Mouse (Mus musculus) embryonic fibroblast, embryonic 13.5 days (primary cell): ENCODE measurements around the gene Sirt7. TPM values are rescaled to one million over a fixed set of nuclear protein-coding genes. Genes with fewer than 3 reads are reported as not detected.

Source experiments
- H3K27ac ChIP-seq: 2 replicates; pipeline ENCODE4 v1.5.1; 2012; ENCODE audit warnings: low read length, control low read depth, inconsistent platforms; ENCODE audit not compliant: insufficient read depth
- H3K4me1 ChIP-seq: 2 replicates; pipeline ENCODE4 v1.6.1; 2011; ENCODE audit warnings: low read length; ENCODE audit not compliant: control insufficient read depth, insufficient read depth
- H3K4me3 ChIP-seq: 2 replicates; pipeline ENCODE4 v1.5.1; 2011; ENCODE audit warnings: mild to moderate bottlenecking, control low read depth, low read length; ENCODE audit not compliant: insufficient read depth
- CTCF ChIP-seq: IDR thresholded peaks from 2 replicates; pipeline ENCODE4 v1.5.1; 2011; ENCODE audit warnings: mild to moderate bottlenecking, control low read depth, low read length, moderate library complexity, borderline replicate concordance; ENCODE audit not compliant: insufficient read depth
- POLR2A ChIP-seq: IDR thresholded peaks from 2 replicates; pipeline ENCODE4 v1.6.1; 2011; ENCODE audit warnings: low read depth, mild to moderate bottlenecking, control low read depth, low read length, moderate library complexity
- polyA plus RNA-seq: library from polyadenylated mRNA; stranded (reverse); fragments of >200 nt; gene quantifications from 2 replicates; pipeline ENCODE4 v1.2.4, GENCODE M21; 2011; ENCODE audit warnings: low read depth; ENCODE audit not compliant: missing spikeins, insufficient read length

Sirt7 gene
- polyA plus RNA-seq, result 15.9 and 19.2 TPM in 2 replicates

- TF ChIP-seq CTCF (no peak), POLR2A (no peak; the same call in 1 of the 2 replicates)
- peak within 1 kb of the TSS; percentile 24 for H3K27ac ChIP-seq
Measured at GRCm38 (mm10) chr11:120625152-120625775, at the start of gene Sirt7. Sirt7 (minus strand) TSS chr11:120625240.

DNA sequence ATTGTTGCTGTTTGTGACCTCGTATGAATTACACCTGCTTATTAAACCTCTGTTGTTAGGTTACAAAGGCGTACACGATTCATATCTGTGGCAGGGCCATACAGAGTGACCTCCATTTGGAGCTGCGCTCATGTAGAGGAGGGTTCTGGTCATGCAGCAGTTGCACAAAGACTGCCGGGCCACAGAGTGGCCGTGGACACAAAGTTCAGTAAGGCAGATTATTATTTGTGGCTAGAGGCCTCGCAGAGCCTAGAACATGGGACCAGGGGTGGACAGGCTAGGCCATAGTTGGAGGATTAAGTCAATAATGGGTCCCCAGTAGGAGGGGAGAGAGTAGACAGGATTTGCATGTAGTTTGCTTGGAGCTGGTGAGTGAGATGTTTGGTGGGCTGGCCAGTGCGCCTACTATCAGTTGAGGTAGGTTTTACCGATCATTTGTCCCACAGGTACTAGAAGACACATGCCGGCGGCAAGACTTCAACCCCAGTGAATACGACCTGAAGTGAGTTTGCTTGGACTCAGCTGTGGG lies 48.6 kb upstream of the Sirt7 start:
- no peak; the same call in 1 of the 2 replicates for TF ChIP-seq POLR2A
- peak overlapping the region; percentile 21 for H3K27ac ChIP-seq

More at GRCm38 (mm10) chr11:120625152-120625775, at the start of gene Sirt7:
- H3K4me1 ChIP-seq, result peaks cover 5% of the 10 kb centered on the region; the same call in 1 of the 2 replicates
- peak within 1 kb of the TSS; percentile 88 for H3K4me3 ChIP-seq

DNA sequence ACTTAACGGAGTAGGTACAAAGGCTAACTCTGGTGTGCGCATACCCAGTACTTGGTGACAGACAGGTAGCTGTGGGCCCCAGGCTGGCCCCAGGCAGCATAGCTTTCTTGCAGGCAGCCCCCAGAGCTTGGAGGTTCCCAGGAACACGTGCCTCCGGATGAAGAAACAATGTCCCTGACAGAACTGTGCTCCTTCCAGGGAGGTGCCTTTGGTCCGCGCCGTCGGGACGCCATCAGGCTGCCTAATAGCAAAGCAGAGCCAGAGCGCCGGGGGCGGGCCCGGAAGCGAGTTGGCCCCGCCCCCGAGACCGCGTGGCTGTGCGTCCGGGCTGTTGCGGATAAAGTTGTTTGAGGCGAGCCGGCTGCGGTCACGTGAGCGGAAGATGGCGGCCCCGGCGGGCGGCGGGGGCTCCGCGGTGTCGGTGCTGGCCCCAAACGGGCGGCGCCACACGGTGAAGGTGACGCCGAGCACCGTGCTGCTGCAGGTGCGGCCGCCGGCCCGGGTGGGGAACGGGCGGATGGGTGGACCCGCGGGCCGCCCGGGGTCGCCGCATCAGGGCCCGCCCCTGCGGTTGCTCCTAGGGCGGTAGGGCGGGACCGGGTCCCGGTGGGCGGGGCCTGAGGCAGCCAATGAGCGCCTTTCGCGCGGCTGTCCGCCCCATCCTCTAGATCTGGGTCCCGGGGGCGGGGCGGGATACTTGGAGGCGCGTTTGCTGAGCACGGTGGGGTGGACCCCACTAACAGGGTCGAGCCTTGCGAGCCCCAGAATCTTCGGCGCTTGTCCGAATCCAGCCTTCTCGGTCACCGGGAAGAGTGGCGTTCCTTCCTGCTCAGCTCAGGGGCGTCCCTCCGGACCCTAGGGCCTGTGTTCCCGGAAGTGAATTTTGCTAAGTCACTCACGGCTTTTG lies 47.9 kb upstream of the Sirt7 start, which contains the start of gene Aspscr1:
TSS of gene Aspscr1 (plus strand) at position 287 of the 907 bp plus-strand sequence.
- Histone ChIP-seq H3K27ac (peak within 1 kb of the TSS; percentile 46), H3K4me1 (no peaks in the 10 kb centered on the region), H3K4me3 (peak within 1 kb of the TSS; percentile 64)
- TF ChIP-seq CTCF (no peak), POLR2A (peak; percentile 77)

More for the DNA sequence above, 48.6 kb upstream of the Sirt7 start:
- H3K4me1 ChIP-seq, result no peaks in the 10 kb centered on the region
- H3K4me3 ChIP-seq, result peak overlapping the region; percentile 64

GRCm38 (mm10) chr11:120666617-120667016 lies 41.6 kb upstream of the Sirt7 start:
- H3K4me3 ChIP-seq, result no peak overlapping the region
- no peak for TF ChIP-seq POLR2A
- TF ChIP-seq CTCF, result no peak
- H3K4me1 ChIP-seq, result no peaks in the 10 kb centered on the region
- H3K27ac ChIP-seq, result no peak overlapping the region

DNA sequence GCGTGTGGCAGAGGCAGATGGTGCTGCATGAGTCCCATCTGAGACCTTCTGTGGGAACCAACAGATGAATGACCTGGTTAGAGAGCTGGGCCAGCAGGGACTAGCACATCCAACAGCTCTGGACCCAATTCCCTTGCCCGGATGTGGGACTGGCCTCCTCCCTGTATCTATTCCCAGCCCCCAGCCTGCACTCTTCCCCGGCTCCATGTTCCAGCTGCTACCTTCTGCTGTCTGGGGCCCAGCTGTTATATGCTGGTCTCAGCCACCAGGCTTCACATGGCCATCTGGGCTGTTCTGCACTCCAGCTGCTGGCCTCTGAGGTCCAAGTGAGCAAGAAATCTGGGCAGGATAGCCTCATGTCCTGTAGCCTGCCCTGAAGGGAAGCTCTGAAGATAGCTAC lies 40.4 kb upstream of the Sirt7 start:
- TF ChIP-seq POLR2A, result no peak
- TF ChIP-seq CTCF, result no peak
- H3K4me3 ChIP-seq, result no peak overlapping the region
- H3K4me1 ChIP-seq, result no peaks in the 10 kb centered on the region
- H3K27ac ChIP-seq, result no peak overlapping the region

- TF ChIP-seq CTCF (no peak), POLR2A (no peak)
- Histone ChIP-seq H3K4me1 (no peaks in the 10 kb centered on the region), H3K4me3 (no peak overlapping the region), H3K27ac (no peak overlapping the region)
Measured at GRCm38 (mm10) chr11:120663714-120664113, 38.7 kb upstream of the Sirt7 start.

DNA sequence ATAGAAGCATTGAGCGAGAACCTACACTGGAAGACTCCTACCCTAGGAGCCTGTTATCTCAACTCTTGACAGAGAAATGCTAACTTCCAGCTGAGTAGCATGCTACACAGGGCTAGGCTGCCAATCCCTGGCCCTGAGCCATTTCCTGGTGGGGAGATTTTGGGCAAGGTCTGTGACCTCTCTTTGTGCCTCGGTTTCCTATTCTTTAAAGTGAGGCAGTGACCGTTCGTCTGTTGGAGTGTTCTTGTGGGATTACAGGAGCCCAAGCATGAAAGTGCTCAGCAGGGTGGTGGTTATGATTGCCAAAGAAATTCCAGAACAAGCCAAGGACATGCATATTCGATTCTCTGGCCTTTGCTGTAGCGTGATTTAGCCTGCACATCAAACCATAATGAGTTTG lies 37.7 kb upstream of the Sirt7 start:
- TF ChIP-seq POLR2A (no peak), CTCF (no peak)
- Histone ChIP-seq H3K4me1 (no peaks in the 10 kb centered on the region), H3K27ac (no peak overlapping the region), H3K4me3 (no peak overlapping the region)

DNA sequence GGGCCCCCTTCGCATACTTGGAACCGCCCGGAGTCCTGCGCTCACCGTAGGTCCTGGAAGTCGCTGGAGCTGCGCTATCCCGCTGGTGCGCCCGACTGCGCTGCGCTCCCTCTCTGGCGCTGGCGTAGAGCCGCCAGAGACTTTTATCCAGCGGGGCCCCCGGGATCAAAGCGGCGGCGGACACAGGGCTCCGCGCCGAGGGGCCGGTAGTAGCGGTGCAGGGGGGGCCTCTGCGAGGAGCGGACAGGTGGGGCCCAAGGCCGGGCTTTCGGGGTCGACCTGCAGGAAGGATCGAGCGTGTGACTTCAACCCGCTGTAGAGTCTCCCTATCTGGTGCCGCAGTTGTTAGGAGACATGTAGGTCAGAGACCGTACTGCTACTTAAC lies 36.0 kb upstream of the Sirt7 start, which contains the start of gene Notum:
TSS of gene Notum (minus strand) at position 100 of the 385 bp plus-strand sequence.
- Histone ChIP-seq H3K4me3 (peak within 1 kb of the TSS; percentile 17), H3K4me1 (no peaks in the 10 kb centered on the region), H3K27ac (no peak within 1 kb of the TSS)
- TF ChIP-seq CTCF, result no peak
- no peak for TF ChIP-seq POLR2A

- TF ChIP-seq CTCF (no peak), POLR2A (no peak)
Measured at GRCm38 (mm10) chr11:120660301-120661075, 35.4 kb upstream of the Sirt7 start.

More at GRCm38 (mm10) chr11:120660301-120661075, 35.4 kb upstream of the Sirt7 start:
- Histone ChIP-seq H3K4me3 (peak overlapping the region; percentile 17), H3K4me1 (no peaks in the 10 kb centered on the region), H3K27ac (no peak overlapping the region)
